Mouse (Mus musculus) megakaryocyte, embryonic 14.5 days (primary cell): Measurements from ENCODE around the gene Urb2.

Experiments used
- FLI1 ChIP-seq: IDR thresholded peaks from 2 replicates; pipeline ENCODE4 v1.6.1; 2012; ENCODE audit warnings: low read length, inconsistent platforms, mixed read lengths
- GATA1 ChIP-seq: IDR thresholded peaks from 3 replicates; pipeline ENCODE4 v1.6.1; 2012; ENCODE audit warnings: mixed read lengths, low read length, inconsistent platforms, borderline replicate concordance

GRCm38 (mm10) chr8:124090473-124090872 is 69.2 kb downstream of the Urb2 start:
- no peak for TF ChIP-seq GATA1
- TF ChIP-seq FLI1 = no peak
